Mouse (Mus musculus): ENCODE data around the gene Gnl2.
A peak's percentile ranks its signal among the peaks of the same experiment; 100 is the strongest.

Gene Gnl2

GRCm38 (mm10) chr4:125093031-125093430 is 76.6 kb downstream of the Gnl2 start:
- no peak for DNase-seq

GRCm38 (mm10) chr4:125096066-125096465 is 79.7 kb downstream of the Gnl2 start:
- no peak for DNase-seq

GRCm38 (mm10) chr4:125097412-125097811 is 81.0 kb downstream of the Gnl2 start:
- no peak for DNase-seq

- DNase-seq, result peak; percentile 52
Observed at GRCm38 (mm10) chr4:125099458-125099857, 83.1 kb downstream of the Gnl2 start.

- DNase-seq, result no peak
Observed at GRCm38 (mm10) chr4:125101334-125101733, 84.9 kb downstream of the Gnl2 start.

All from cerebellum, adult 11-12 months (tissue).